In the genomic region with DNA sequence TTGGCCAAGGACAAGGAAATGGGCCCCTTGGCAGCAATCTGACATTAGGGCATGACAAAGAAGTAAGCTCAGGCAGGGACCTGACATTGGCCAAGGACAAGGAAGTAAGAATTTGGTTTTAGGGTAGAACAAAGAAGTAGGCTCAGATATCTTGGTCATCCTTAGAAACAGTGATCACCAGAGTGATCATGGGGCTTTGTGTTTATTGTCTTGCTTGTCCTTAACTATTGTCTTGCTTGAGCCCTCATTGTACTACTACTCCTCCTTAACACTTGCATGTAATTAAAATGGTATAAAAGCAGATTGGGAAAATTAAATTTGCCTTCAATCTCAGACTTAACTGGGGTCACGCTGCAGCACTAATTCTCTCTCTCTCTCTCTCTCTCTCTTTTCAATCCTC, we compare ENCODE assay signal across 17 mouse cellular contexts. TPM values are rescaled to one million over a fixed set of nuclear protein-coding genes. Genes with fewer than 3 reads are reported as not detected.
"Had no signal": no experiment of that assay in that cellular context is flagged by ENCODE, and none has a peak within 500 bp of the region (broad histone marks: within the 10 kb centered on the region; RNA-seq: fewer than 3 reads in every experiment).

No protein-coding gene starts in this region.

RNA-seq across cellular contexts. Expression of gene Egf, which starts 2.5 kb away (rescaled TPM):
- polyA plus RNA-seq: erythroblast, embryonic 14.5 days had no signal

RNA-seq across cellular contexts. Expression of gene Lrit3, which starts 46.2 kb away (rescaled TPM):
- polyA plus RNA-seq: embryonic facial prominence, embryonic 10.5 days; embryonic facial prominence, embryonic 11.5 days; embryonic facial prominence, embryonic 12.5 days; embryonic facial prominence, embryonic 13.5 days; embryonic facial prominence, embryonic 14.5 days; embryonic facial prominence, embryonic 15.5 days; erythroblast, embryonic 14.5 days; forebrain, embryonic 10.5 days; forebrain, embryonic 11.5 days; forebrain, embryonic 12.5 days; forebrain, embryonic 13.5 days; forebrain, embryonic 14.5 days; forebrain, embryonic 15.5 days; forebrain, embryonic 16.5 days; forebrain, postnatal 0 days; heart, adult 2 months; heart, embryonic 11.5 days had no signal
